Mouse (Mus musculus) forebrain, embryonic 11.5 days (tissue): ENCODE measurements around the gene Cdh13. TPM values are rescaled to one million over a fixed set of nuclear protein-coding genes. Genes with fewer than 3 reads are reported as not detected.
"Not testable (repeated sequence)": the region's sequence is repeated elsewhere in the genome, so short reads cannot be mapped to it uniquely, and the experiment has no call there.

Source experiments
- ATAC-seq: fragments of 200-750 bp; cut with Nextera tagmentation; replicated peaks from 2 replicates; pipeline ENCODE4 v1.8.0; 2017; ENCODE audit warnings: moderate TSS enrichment; ENCODE audit not compliant: low FRiP score
- DNase-seq: peaks from one replicate; pipeline ENCODE4 v3.0.0-alpha.2; 2017; ENCODE audit warnings: low spot score
- H3K27ac ChIP-seq: fragments of 300-500 bp; sonication (generic); 2 replicates; pipeline ENCODE4 v1.5.1; 2014; ENCODE audit warnings: low read depth, low read length
- H3K27me3 ChIP-seq: fragments of 300-500 bp; sonication (generic); 2 replicates; pipeline ENCODE4 v1.6.1; 2014; ENCODE audit warnings: mild to moderate bottlenecking, low read length, mixed read lengths; ENCODE audit not compliant: control insufficient read depth, insufficient read depth
- H3K36me3 ChIP-seq: fragments of 300-500 bp; sonication (generic); 2 replicates; pipeline ENCODE4 v1.6.1; 2014; ENCODE audit warnings: mild to moderate bottlenecking, low read length, moderate library complexity, mixed read lengths; ENCODE audit not compliant: control insufficient read depth, insufficient read depth
- H3K4me1 ChIP-seq: fragments of 300-500 bp; sonication (generic); replicated peaks from 2 replicates; pipeline ENCODE4 v1.6.1; 2014; ENCODE audit warnings: low read length, mixed read lengths; ENCODE audit not compliant: control insufficient read depth, insufficient read depth
- H3K4me2 ChIP-seq: fragments of 300-500 bp; sonication (generic); 2 replicates; pipeline ENCODE4 v1.6.1; 2014; ENCODE audit warnings: low read depth, mild to moderate bottlenecking, low read length, moderate library complexity, mixed read lengths; ENCODE audit not compliant: severe bottlenecking
- H3K4me3 ChIP-seq: fragments of 300-500 bp; sonication (generic); 2 replicates; pipeline ENCODE4 v1.5.1; 2014; ENCODE audit warnings: low read depth, low read length
- H3K9ac ChIP-seq: fragments of 300-500 bp; sonication (generic); 2 replicates; pipeline ENCODE4 v1.6.1; 2014; ENCODE audit warnings: low read length
- H3K9me3 ChIP-seq: fragments of 300-500 bp; sonication (generic); 2 replicates; pipeline ENCODE4 v1.6.1; 2016; ENCODE audit warnings: low read length, mixed read lengths; ENCODE audit not compliant: control insufficient read depth
- WGBS: fragments of 180-500 bp; shearing (Covaris S2); extraction: QIAGEN DNeasy Blood & Tissue Kit; methylation state at CpG from one replicate; pipeline ENCODE4 v1.1.7; 2014; 5-methylcytosine and 5-hydroxymethylcytosine counted together
- polyA plus RNA-seq: library from polyadenylated mRNA; unstranded; fragments of >200 nt; fragmentation: Nextera tagmentation; extraction: Ambion mirVana; gene quantifications from 2 replicates; pipeline ENCODE4 v1.2.1, GENCODE M21; 2014

Cdh13 gene
- polyA plus RNA-seq, 1 experiment from 2014 or later = 5.6 TPM

GRCm38 (mm10) chr8:119275442-119275841, 991.9 kb downstream of the Cdh13 start:
- WGBS = 100% methylated on average over 1 of the region's 1 CpGs
- ATAC-seq = no peak

GRCm38 (mm10) chr8:119277047-119277451, 993.5 kb downstream of the Cdh13 start:
- Histone ChIP-seq H3K27ac (no peak overlapping the region), H3K4me3 (no peak overlapping the region), H3K9me3 (no peaks in the 10 kb centered on the region), H3K9ac (no peak overlapping the region), H3K4me2 (no peak overlapping the region), H3K36me3 (no peaks in the 10 kb centered on the region), H3K4me1 (no peaks in the 10 kb centered on the region), H3K27me3 (no peaks in the 10 kb centered on the region)
- 83% methylated on average over 3 of the region's 3 CpGs for WGBS
- ATAC-seq = no peak
- no peak for DNase-seq

More at GRCm38 (mm10) chr8:119275442-119275841, 991.9 kb downstream of the Cdh13 start:
- Histone ChIP-seq H3K4me2 (no peak overlapping the region), H3K27ac (no peak overlapping the region), H3K36me3 (no peaks in the 10 kb centered on the region), H3K4me1 (no peaks in the 10 kb centered on the region), H3K27me3 (no peaks in the 10 kb centered on the region), H3K9ac (no peak overlapping the region), H3K4me3 (no peak overlapping the region), H3K9me3 (no peaks in the 10 kb centered on the region)
- DNase-seq = no peak

DNA sequence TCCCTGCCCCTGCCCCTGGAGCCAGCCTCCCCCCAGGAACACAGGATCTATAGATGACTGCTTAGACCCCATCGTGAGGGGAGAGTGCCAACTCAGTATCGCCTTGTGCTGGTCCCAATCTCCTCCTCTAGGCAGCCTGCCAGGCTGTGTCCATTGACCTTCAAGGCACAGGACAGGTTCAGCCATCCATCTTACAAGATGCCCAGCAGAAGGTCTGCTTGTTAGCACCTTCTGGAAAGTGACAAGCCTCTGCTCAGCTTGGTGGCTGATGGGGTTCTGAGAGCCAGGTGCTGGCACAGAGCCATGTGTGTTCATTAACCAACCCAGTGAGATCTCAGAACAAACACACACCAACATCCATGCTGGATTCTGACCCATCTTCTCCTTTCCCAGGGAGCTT, 998.2 kb downstream of the Cdh13 start:
- H3K4me3 ChIP-seq = no peak overlapping the region
- H3K9me3 ChIP-seq = no peaks in the 10 kb centered on the region
- H3K9ac ChIP-seq = no peak overlapping the region
- DNase-seq = no peak
- 84% methylated on average over 2 of the region's 2 CpGs for WGBS
- H3K36me3 ChIP-seq = no peaks in the 10 kb centered on the region
- no peaks in the 10 kb centered on the region for H3K27me3 ChIP-seq
- H3K4me1 ChIP-seq = no peaks in the 10 kb centered on the region
- no peak overlapping the region for H3K4me2 ChIP-seq
- H3K27ac ChIP-seq = no peak overlapping the region
- no peak for ATAC-seq

GRCm38 (mm10) chr8:119284516-119284915, 1001.0 kb downstream of the Cdh13 start:
- Histone ChIP-seq H3K4me3 (no peak overlapping the region), H3K4me1 (no peaks in the 10 kb centered on the region), H3K9ac (no peak overlapping the region), H3K27ac (no peak overlapping the region), H3K27me3 (no peaks in the 10 kb centered on the region), H3K36me3 (no peaks in the 10 kb centered on the region), H3K9me3 (no peaks in the 10 kb centered on the region), H3K4me2 (no peak overlapping the region)
- WGBS = 88% methylated on average over 9 of the region's 9 CpGs
- ATAC-seq (no peak), DNase-seq (no peak)

DNA sequence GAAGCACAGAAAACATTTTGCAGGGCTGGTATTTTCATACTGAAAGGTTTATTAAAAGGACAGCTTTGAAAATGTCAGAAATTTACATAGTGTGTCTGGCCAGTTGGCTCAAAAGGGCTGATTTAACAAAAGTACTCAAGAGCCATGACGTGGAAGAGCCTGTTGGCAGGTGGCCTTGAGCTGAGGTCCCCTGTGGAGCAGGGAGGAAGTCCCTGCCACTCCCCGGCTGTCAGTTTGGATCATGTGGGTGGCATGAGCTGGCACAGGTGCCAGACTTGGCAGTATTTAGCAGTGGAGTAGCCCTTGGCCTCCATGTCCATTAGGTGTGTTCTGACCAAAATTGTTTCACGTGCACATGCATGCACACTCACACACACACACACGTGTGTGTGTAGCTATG, 1001.4 kb downstream of the Cdh13 start:
- DNase-seq = no peak
- Histone ChIP-seq H3K27ac (no peak overlapping the region), H3K4me3 (no peak overlapping the region), H3K4me1 (no peaks in the 10 kb centered on the region), H3K36me3 (no peaks in the 10 kb centered on the region), H3K27me3 (no peaks in the 10 kb centered on the region), H3K9ac (no peak overlapping the region), H3K9me3 (no peaks in the 10 kb centered on the region), H3K4me2 (no peak overlapping the region)
- no peak for ATAC-seq
- 71% methylated on average over 4 of the region's 4 CpGs for WGBS

GRCm38 (mm10) chr8:119295477-119295876, 1011.9 kb downstream of the Cdh13 start:
- Histone ChIP-seq H3K4me1 (no peaks in the 10 kb centered on the region), H3K9ac (no peak overlapping the region), H3K36me3 (no peaks in the 10 kb centered on the region), H3K27ac (no peak overlapping the region), H3K4me3 (no peak overlapping the region), H3K27me3 (no peaks in the 10 kb centered on the region), H3K9me3 (no peaks in the 10 kb centered on the region), H3K4me2 (no peak overlapping the region)
- 87% methylated on average over 13 of the region's 13 CpGs for WGBS
- no peak for ATAC-seq
- DNase-seq = no peak

GRCm38 (mm10) chr8:119297752-119298151, 1014.2 kb downstream of the Cdh13 start:
- not testable (repeated sequence) for H3K36me3 ChIP-seq, H3K9ac ChIP-seq, H3K27me3 ChIP-seq, H3K4me1 ChIP-seq, ATAC-seq, H3K9me3 ChIP-seq, H3K4me3 ChIP-seq, H3K27ac ChIP-seq, H3K4me2 ChIP-seq
- 33% methylated on average over 3 of the region's 3 CpGs for WGBS
- DNase-seq = peak; percentile 68

DNA sequence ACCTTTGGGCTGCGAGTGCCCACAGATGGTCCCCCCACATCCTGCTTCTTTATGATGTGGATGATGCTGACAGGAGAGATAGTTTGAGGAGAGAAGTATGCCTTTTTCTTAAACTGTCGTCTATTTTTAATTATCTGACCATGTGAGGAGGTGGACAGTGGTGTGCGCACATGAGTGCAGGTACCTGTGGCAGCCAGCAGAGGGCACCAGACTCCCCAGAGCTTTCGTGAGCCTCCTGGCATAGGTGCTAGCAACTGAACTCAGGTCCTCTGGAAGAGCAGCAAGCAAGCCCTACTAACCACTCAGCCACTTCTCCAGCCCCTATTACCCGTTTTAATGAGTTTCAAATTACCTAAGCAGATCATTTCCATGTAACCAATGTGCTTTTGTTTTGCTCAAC, 1016.8 kb downstream of the Cdh13 start:
- Histone ChIP-seq H3K4me2 (no peak overlapping the region), H3K9me3 (no peaks in the 10 kb centered on the region), H3K9ac (no peak overlapping the region), H3K4me1 (no peaks in the 10 kb centered on the region), H3K4me3 (no peak overlapping the region), H3K36me3 (no peaks in the 10 kb centered on the region), H3K27ac (no peak overlapping the region), H3K27me3 (no peaks in the 10 kb centered on the region)
- DNase-seq (no peak), ATAC-seq (no peak)
- WGBS = 85% methylated on average over 5 of the region's 5 CpGs

- no peak overlapping the region for H3K4me2 ChIP-seq
- H3K4me1 ChIP-seq = no peaks in the 10 kb centered on the region
- DNase-seq = no peak
- WGBS = 85% methylated on average over 8 of the region's 8 CpGs
- no peaks in the 10 kb centered on the region for H3K9me3 ChIP-seq
- H3K36me3 ChIP-seq = no peaks in the 10 kb centered on the region
- ATAC-seq = no peak
- H3K27me3 ChIP-seq = no peaks in the 10 kb centered on the region
- H3K27ac ChIP-seq = no peak overlapping the region
- no peak overlapping the region for H3K9ac ChIP-seq
- no peak overlapping the region for H3K4me3 ChIP-seq
These were observed 1020.7 kb downstream of the Cdh13 start for GRCm38 (mm10) chr8:119304196-119304595.
